Mouse (Mus musculus): ENCODE results near the gene Rab25. TPM values are rescaled to one million over a fixed set of nuclear protein-coding genes. Genes with fewer than 3 reads are reported as not detected.

Rab25 gene
- total RNA-seq, 2 experiments from 2014 or later = not detected

DNA sequence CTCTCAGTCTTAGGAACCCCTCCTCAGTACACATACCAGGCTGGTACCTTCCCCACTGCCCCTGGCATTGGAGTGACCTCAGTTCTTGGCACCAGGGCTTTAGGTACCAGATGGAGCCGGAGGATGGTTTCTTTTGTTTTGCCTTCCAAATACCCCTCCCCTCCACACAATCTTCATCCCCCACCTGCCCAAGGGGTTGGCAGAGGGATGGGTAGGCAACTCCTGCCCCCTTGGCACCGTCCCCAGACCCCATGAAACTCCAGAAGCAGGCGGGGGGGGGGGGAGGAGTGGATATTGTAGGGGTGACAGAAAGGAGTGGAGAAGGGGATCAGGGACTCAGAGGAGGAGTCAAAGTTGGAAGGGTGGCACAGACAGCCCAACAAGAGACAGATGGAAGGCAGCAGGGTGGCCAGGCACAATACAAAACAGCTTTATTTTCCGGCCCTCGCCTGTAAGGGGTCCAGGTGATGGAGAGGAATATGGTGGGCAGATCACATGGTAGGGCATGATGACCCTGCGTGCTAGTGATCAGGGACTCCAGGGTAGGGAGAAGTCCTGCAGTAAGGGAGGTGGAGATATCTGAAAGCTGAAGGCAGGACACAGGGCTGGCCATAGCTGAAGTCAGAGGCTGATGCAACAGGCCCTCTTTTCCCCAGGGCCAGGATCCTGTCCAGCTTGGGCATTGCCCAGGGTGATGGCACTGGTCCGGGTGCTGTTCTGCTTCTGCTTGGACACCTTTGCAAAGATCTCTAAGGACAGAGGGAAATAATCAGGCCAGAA lies 6.3 kb downstream of the Rab25 start:
- DNase-seq = no peak

DNA sequence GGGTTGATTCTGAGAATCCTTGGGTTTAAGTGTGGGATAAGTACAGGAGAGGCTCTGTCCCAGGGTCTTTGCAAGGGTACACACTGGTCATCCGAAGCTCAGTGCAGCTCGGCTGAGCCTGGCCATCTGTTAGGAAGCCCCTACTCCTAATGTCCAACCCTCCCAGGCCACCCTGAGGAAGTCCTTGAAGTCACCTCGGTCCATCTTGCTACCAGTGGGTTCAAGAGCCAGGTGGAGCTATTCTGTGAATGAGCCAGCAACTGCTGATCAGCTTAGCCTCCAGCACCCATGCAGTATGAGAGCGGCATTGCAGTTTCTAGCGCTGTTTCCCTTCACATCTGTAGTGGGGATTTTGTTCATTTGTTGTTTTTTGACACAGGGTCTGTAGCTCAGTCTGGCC lies 8.0 kb downstream of the Rab25 start:
- no peak for DNase-seq

DNA sequence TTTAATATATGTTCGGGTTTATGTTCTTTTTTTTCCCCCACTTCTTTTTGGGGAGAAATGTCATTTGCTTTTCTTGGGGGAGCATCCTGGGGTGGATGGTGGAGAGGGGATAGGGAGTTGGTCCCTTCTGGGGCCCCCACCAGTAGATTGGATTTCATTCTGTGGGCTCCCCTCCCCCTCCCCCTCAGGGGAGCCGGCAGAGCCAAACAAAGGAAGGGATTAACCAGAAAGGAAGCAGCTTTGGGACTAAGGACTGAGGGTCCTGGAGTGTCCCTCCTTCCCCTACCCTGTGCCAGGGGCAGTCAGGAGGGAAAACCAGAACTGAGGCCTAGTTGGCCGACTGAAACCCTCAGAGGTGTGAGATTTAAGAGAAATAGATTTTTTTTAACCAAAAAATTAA lies 8.7 kb downstream of the Rab25 start:
- no peak for DNase-seq

DNA sequence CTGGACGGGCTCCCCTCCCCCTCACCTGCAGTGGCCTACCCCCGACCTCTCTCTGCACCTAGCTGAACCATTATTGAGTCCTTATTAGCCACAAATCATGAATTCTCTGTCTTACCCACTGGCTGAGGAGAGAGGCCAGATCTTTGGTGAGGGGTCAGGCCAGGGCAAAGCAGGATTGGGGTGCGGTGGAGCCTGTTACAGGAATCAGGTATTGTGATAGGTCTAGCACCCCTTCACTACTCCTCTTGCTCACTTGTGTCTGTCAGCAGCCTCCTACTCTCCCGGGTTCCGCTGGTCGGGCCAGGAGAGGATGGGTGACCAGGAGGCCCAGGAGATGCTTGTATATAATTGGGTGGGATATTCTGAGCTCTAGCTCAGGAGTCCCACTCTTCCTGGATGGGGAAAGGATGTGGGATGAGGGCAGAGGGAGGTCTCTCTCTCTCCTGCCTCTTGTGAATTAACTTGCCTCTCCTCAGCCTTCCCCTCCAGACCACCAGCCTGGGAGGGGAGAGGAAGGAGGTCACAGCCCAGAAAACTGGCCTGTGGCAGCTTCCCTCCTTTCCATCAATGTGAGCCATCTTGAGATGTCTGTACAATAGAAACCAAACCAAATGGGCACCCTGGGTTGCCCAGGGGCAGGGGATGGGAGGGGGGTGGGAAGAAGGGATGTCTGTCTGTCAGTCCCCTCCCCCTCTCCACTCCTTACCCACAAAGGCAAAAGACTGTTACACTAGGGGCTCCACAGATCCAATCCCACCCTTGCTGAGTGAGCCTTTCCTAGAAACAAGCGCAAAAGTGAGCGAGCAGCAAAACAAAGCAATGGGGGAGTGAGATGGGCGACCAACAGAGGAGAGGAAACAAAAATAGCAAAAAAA lies 9.6 kb downstream of the Rab25 start:
- no peak for DNase-seq

DNA sequence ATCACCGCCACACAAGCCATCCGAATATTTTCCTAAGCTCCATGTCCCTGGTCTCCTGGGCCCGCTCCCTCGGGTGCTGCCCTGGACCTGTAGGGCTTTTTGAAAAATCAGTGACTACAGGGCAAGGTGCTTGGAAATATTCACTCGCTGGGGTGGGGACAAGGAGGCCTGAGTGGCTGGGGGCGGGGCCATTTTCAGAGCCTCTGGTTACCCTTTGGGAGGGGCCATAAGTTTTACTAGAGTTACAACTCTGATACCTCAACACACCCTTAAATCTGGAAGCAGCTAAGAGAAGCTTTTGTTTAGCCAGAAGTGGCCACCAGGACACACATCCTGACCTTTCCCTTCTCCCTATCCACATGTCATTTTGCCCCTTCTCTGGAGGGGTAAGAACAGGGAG lies 11.0 kb downstream of the Rab25 start:
- DNase-seq = no peak

DNA sequence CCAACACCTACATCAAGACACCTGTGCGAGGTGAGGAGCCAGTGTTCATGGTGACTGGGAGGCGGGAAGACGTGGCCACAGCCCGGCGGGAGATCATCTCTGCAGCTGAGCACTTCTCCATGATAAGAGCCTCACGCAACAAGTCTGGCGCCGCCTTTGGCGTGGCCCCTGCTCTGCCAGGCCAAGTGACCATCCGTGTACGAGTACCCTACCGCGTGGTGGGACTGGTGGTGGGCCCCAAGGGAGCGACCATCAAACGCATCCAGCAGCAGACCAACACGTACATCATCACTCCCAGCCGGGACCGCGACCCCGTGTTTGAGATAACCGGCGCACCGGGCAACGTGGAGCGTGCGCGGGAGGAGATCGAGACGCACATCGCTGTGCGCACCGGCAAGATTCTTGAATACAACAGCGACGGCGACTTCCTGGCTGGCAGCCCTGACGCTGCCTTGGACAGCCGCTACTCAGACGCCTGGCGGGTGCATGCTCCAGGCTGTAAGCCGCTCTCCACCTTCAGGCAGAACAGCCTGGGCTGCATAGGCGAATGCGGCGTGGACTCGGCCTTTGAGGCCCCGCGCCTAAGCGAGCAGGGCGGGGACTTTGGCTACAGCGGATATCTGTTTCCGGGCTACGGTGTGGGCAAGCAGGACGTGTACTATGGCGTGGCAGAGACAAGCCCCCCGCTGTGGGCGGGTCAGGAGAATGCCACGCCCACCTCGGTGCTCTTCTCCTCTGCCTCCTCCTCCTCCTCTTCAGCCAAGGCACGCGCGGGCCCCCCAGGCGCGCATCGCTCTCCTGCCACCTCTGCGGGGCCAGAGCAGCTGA lies 11.8 kb downstream of the Rab25 start:
- DNase-seq = peak; percentile 86

DNA sequence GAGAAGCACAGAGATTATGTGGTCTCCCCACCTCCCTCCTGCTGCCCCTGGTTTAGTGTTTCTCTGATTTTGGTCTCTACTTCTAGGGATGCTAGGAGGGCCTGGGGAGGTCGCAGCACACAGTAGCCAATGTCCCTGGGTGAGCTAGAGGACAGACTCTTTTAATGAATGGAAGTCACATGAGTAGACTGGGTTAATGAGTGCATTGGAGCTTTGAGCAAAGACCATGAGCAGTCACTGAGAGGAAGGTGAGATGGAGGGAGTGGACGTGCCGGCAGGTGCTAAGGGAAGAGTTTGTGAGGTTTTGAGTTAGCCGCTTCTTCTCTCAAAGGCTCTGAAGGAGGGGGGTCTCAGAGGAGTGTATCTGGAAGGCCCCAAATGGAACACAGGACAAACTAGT lies 12.6 kb downstream of the Rab25 start:
- DNase-seq = no peak

DNA sequence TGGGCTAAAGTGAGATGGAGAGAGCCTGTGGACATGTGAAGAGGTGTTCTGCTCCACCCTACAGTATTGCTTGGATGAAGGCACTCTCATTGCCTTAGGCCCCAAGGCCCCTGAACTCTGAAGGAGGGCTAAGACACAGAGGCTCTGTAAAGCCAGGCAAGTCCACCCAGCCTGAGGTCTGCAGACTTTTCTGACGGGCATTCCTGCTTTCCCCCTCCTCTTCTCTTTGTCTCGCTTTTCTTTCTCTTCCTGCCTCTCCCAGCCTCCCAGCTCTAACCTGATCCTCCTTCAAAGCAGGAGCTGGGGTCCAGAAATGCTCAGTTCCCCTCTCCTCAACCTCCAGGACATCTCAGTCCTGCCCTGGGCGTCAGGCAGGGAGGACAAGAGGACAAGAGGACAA lies 13.1 kb downstream of the Rab25 start:
- DNase-seq = no peak

DNA sequence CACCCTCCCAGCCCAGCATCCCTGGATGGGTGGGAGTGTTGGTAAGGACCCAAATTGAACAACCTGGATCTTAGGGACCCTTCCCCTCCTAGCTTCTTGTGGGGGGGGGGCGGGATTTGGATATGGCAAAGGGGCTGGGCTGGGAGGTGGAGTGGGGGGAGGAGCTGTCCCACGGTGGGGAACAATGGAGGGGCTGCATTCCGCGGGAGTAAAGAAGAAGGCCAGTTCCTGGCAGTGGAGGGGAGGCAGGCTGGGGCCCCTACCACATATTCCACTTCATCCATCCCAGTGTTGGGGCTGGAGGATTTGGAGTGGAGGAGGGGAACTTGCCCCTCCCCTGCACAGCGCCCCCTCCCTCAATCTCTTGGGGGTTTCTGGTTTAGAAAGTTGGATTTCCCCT lies 14.4 kb downstream of the Rab25 start:
- no peak for DNase-seq

DNA sequence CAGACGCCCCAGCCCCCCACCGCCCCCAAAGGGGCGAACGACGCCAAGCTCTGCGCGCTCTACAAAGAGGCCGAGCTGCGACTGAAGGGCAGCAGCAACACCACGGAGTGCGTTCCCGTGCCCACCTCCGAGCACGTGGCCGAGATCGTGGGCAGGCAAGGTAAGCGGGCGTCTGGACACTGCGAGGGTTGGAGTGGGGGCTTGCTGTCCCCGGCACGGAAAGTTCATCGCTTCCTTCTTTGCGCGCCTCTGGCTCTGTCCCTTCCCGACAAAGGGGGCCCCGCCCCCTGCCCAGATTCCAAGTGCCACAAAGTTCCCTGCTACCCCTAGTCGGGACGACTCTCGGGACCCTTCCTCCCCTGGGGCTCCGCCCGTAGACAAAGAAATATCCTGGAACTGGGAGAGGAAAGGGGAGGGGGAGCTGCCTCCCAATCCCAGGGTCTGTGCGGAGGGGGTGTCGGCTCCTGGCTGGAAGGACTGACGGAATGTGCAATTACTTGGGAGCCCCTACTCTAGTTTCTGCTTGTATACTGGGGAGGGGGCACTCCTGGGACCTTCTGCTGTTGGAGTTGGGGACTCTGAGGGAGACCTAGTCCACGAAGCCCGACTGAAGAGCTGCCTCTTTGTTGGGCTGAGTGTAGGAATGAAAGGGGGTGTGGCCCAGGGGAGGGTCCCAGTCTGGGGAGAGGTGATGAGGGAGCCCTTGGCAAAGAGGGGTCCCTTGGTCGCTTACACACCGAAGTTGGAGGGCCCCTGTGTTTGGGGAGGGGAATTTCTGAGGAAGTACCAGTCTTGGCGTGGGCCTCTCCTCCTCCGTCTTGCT lies 15.2 kb downstream of the Rab25 start:
- DNase-seq = no peak

DNA sequence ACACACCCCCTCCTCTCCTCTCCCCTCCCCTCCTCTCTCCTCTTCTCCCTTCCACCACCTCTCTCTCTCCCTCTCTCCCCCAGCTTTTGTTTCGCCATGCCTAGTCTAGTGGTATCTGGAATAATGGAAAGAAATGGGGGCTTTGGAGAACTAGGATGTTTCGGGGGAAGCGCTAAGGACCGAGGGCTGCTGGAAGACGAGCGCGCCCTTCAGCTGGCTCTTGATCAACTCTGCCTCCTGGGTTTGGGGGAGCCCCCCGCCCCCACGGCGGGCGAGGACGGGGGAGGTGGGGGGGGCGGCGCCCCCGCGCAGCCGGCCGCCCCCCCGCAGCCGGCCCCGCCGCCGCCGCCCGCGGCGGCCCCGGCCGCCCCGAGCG lies 15.8 kb downstream of the Rab25 start, which contains the start of gene Mex3a:
Gene Mex3a, plus strand, starts transcription at position 97 of the 376 bp plus-strand sequence.
- no peak for DNase-seq

DNA sequence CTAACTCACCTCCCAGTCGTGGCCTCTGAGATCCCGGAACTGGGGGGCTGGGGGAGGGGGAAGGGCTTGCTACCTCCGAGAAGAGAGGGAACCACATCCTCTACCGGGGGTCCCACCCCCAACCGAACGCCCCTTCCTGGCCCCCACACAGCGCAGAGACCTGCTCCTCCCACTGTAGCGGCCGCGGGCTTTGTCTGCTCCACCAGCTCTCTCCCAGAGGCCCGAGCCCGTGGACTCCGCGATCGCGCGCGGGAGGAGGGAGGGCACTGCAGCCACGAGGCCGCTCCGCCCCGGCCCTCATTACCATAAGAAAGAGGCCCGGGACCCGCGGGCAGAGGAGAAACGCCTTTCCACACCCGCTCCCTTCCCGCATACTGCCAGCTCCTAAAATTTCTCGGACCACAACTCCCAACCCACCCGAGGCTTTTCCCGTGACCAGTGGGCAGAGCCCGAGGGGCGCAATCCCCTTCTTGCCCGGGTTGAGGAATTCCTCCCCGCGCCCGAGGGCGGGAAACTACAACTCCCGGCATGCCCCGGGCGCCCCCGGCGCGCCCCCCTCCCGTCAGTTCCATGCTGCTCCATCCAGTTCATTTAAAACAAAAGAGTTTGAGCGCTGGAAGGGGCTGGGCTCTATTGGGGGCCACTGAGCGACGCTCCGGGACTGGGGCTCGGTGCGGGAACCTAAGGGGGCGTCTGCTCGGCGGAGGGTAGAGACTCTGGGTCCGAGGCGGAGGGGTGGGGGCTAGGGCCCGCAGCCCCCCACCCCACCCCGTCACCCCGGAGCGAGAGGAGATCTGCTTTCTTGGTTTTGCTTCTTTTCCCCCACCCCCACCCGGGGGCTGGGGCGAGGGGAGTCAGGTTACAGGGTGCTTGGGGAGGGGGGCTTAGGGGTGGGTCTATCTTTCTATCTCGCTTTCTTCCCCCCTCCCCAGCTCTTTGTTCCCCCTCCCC lies 16.5 kb downstream of the Rab25 start:
- peak; percentile 87 for DNase-seq

DNA sequence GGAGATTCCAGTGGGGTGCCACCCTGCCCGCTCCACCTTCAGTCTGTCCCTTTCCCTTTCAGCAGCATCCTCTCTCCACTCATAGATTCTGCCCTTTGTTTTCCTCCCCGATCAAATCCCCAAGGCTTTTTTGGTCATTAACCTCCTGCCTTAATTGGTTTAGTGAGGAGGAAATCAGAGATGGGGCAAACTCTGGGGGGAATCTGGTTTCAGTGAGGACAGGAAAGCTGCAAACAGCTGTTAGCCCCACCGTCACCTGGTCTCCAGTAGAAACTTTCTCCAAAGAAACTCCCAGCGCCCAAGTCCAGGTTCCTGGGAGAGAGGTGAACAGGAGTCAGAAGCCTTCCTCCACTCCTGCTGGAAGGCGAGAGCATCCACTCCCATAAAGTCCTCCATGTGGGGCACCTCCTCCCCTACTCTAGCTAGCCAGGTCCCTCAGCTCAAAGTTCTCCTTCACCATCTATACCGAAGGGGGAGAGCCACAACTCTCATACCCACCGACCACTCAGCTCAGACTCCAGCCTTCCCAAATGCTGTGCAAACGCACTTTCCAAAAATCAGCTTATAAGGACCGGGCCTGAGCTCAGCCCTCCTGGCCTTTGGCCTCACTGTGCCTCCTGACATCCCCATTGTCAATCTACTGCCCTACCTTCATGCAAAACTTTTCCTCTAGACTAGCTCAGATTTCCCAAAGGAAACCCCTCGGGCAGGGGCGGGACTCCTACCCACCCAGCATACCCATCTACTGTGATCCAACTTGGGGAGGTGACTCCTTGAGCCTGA lies 17.8 kb downstream of the Rab25 start:
- DNase-seq = no peak

DNA sequence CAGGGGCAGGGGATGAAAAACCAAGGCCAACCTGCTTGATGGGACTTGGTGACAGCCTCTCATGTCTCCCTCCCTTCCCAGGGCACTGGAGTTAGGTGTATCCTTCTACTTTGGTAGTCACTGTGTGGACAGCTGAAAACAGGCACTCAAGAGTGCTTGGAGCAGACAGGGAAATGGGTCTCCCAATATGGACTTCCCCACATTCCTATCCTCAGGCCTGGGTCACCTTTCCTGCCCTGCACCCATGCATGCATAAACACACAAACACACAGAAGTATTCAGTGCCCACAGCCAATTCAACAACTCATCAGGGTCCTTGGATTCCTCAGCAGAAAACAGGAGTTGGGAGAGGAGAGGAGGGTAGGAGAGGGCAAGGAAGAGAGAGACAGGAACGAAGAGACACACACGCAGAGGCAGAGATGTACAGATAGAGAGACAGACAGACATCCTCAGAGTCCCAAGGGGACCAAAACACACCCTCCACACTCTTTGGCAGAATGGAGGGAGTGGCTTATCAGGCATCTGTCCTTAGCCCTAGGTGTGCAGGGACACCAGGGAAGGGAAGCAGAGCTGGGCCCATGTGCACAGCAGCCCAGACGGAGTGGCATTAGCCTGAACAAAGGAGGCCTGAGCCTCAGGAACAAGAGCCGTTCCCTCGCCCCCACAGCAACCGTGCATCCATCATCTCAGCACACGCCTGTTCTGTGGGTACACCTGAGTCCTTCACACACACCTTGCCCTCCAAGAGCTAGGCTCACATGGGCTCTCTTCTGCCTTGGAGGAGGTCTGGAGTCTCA lies 18.7 kb downstream of the Rab25 start:
- DNase-seq = no peak

DNA sequence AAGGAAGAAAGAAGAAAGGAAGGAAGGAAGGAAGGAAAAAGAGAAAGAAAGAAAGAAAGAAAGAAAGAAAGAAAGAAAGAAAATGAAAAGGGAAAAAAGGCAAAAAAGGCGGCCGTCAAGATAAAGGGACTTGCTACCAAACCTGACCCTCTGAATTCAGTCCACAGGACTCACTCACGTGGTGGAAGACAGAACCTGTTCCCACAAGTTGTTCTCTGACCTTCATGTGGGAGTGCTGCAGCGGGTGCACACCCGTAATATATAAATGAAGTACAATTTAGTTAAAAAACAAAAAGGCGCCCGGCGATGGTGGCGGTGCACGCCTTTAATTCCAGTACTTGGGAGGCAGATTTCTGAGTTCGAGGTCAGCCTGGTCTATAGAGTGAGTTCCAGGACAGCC lies 19.5 kb downstream of the Rab25 start:
- DNase-seq = no peak

DNA sequence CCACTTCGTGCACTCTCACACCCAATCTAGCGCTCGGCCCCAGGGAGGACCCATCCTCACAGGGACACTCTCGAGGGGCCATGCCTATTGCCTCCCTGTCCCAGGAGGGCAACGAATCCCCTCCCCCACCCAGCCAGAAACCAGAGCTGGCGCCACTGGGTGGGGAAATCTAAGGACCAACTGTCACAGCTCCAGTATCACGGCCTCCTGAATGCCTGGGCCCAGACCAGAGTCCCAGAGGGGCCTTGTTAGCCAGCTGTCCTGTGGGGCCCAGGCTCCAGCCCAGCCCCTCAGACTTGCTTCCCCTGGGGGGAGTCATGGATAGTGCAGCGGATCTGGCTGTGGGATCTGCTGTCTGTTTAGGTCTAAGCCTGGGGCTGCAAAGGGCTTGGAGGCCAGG lies 20.5 kb downstream of the Rab25 start:
- DNase-seq = no peak

DNA sequence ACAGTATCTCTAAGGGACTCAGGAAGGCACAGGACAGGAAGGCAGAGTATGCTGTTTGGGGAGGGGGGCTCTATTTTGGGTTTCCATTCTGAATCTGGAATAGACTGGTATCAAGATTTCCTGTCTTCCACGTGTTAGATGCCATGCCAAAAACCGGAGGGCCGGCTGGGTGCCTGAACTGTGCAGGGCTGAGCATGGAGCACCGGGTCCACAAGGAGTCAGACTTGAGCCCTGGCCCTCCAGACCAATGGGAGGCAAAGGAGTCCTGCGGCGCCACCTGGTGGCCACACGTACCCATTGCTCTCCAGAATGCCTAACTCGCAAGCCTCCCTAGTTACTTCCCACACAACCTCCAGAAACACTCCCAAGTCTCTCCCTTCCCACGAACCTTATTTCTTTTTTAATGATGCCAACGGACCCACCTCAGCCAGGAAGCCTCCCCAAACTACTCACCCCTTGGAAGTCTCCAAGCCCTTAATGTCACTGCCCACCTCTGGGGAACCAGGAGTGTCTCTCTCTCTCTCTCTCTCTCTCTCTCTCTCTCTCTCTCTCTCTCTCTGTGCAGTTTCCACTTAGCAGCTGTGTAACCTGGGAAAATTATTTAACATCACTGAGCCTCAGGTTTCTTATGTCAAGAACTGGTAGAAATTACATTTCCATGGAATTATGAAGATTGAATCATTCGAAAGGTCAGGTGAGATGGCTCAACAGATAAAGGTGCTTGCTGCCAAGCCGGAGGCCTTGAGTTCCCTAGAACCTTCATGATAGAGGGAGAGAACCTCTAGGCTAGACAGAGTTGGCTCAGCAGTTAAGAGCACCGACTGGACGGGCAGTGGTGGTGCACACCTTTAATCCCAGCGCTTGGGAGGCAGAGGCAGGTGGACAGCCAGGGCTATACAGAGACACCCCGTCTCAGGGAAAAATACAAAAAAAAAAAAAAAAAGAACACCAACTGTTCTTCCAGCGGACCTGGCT lies 21.7 kb downstream of the Rab25 start:
- peak; percentile 81 for DNase-seq

DNA sequence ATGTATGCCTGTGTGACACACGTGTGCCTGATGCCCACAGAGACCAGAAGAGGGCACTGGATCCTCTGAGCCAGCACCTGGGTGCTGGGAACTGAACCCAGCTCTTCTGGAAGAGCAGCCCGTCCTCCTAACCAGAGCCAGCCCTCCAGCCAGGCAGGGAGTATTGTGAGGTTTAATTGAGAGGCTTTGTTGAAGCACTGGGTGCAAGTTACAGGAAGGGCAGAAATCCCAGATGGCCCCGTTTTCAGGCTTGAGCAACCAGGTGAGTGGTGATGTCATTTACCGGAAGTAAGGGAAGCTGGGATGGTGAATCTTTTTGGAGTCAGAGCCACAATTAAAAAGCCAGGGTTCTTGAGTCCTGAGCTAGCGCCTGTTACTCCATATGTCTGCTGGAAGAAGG lies 23.1 kb downstream of the Rab25 start:
- DNase-seq = no peak

Data from gastrocnemius, postnatal 25 days (tissue).